Mouse (Mus musculus): ENCODE results near the gene P3h1.
A peak's percentile ranks its signal among the peaks of the same experiment; 100 is the strongest.

The P3h1 gene

GRCm38 (mm10) chr4:119232410-119233255 lies at the start of gene P3h1, which contains the start of gene AU022252:
Gene P3h1 (plus strand): TSS chr4:119232915.
Gene AU022252 (minus strand): TSS chr4:119232712.
- peak; percentile 100 for DNase-seq (ENCODE audit: low spot score)

DNA sequence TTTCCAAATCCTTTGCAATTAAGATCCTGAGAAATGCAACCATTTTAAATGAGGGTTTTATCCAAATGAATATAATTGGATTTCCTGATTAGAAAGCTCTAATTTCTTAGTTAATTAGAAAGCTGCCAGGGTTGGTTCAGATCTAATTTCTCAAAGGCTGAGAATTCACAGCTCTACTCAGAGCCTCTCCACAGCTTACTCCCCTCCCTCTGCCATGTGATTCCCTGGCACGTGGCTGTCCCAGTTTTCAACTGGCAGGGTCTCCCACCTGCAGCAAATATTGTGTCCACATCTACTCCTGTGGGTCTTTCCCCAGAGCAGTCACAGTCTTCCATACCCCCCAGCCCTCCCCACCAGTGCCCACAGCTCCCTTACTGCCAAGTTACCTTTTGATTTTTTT lies 49.2 kb upstream of the P3h1 start:
- DNase-seq (ENCODE audit: low spot score), result no peak

GRCm38 (mm10) chr4:119185771-119186170 lies 46.9 kb upstream of the P3h1 start:
- DNase-seq (ENCODE audit: low spot score), result no peak

DNA sequence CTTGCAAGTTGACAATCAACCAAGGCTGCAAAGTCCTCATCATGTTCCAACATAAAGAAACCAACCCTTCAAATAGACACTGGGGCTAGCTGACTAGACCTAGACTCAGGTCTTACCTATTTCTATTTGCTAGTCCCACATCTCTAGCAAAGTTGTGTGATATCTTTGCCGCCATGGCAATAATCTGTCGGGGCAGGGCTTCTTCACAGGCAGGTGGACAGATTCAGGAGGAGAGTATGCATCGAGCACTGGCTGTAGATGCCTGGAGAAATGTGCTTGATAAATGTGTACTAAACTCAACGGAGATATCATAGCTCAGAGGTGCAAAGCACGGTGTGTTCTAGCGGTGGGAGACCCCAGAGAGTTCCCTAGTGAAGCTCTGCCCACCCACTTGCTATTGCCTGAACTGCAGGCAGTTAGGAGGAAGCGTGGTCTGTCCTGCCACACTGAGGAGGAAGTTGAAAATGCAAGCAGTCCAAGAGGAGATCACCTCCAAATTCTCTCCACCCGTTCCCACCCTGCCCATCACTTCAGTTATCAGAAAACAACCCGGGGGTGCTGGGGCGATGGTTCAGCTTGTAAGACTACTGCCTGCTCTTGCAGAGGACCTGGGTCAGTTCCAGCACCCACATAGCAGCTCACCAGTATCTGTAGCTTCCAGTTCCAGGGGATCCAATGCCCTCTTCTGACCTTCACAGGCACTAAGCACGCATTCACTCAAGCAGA lies 44.5 kb upstream of the P3h1 start:
- no peak for DNase-seq (ENCODE audit: low spot score)

GRCm38 (mm10) chr4:119189392-119189791 lies 43.3 kb upstream of the P3h1 start:
- no peak for DNase-seq (ENCODE audit: low spot score)

GRCm38 (mm10) chr4:119189864-119190263 lies 42.9 kb upstream of the P3h1 start, which contains the start of gene Ermap:
Gene Ermap (minus strand): TSS chr4:119190011.
- DNase-seq (ENCODE audit: low spot score), result no peak

GRCm38 (mm10) chr4:119190618-119191017 lies 42.1 kb upstream of the P3h1 start:
- no peak for DNase-seq (ENCODE audit: low spot score)

- DNase-seq (ENCODE audit: low spot score), result no peak
These were observed 41.4 kb upstream of the P3h1 start for GRCm38 (mm10) chr4:119191273-119191672.

DNA sequence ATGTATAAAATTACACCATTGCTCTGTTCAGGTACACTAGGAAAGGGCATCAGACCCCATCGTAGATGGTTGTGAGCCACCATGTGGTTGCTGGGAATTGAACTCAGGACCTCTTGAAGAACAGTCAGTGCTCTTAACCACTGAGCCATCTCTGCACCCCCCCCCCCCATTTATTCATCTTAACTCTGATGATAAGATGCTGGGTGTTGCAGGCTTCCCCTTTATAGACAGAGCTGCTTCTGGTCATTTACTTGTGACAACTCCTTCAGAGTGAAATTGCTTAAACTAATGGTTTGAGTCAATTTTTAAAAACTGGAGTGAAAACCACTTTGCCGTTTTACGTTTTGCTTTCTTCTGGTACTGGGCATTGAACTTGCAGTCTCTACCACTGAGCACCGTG lies 40.0 kb upstream of the P3h1 start:
- no peak for DNase-seq (ENCODE audit: low spot score)

- DNase-seq (ENCODE audit: low spot score), result peak; percentile 90
These were observed 37.7 kb upstream of the P3h1 start, which contains the start of gene Svbp for GRCm38 (mm10) chr4:119194909-119195581. Gene Svbp (plus strand): TSS chr4:119195306.

- DNase-seq (ENCODE audit: low spot score), result no peak
These were observed 37.0 kb upstream of the P3h1 start for GRCm38 (mm10) chr4:119195582-119196320.

- DNase-seq (ENCODE audit: low spot score), result no peak
These were observed 34.6 kb upstream of the P3h1 start for GRCm38 (mm10) chr4:119198105-119198504.

DNA sequence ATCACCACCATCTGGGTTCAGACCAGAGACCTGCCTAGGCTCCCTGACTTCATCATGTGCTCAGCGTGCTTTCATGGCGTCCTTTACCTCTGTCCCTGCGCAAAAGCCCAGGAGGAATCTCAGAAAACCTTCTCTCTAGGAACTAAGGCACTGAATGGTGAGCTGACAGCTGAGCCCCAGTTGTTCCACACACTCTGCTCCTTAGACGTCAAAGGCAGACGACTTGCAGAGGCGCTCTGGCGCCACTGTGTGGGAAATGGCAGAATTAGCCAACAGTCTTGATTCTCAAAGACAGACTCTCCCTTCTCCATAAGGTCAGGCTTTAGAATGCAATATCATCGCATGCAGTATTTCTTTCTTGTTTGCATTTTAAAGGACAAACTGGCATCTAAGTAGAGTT lies 28.0 kb upstream of the P3h1 start:
- no peak for DNase-seq (ENCODE audit: low spot score)

- no peak for DNase-seq (ENCODE audit: low spot score)
These were observed 16.0 kb upstream of the P3h1 start for GRCm38 (mm10) chr4:119216667-119217066.

DNA sequence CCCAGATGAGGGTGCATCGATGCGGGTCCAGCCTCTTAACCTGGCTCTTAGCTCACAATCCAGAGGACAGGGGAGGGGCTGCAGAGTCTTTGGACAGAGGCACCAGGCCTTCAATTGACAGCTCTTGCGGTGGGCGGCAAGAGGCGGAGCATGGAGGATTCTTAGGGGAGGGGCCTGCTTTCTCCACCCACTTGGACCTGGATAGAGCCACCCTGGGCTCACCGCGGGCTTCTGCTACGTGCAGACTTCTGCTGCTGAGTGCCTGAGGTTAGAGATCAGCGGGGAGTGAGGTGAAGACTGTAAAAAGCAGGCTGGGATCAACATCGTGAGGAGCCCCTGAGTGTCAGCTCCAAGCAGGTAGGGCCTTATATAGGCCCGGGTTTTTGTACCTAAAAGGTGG lies 14.5 kb upstream of the P3h1 start, which contains the start of gene Tmem269:
Gene Tmem269, minus strand, starts transcription at position 49 of the 400 bp plus-strand sequence.
- no peak for DNase-seq (ENCODE audit: low spot score)

DNA sequence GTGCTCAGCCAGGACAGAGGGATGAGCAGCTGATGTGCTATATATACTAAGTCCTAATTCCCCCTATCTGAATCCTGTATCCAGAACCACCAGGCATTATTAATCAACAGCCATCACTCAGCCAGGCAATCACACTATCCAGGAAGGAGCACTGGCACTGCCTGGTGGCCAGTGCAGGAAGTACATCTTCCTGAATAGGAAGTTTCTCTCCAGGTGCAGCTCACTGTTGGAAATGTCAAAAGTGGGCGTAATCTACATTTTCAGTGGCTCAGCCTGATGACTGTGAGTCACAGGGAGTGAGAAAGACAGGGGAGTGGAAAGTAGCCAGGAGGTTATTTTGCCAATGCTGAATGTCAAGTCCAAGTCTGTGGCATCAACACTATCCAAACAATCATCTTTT lies 9.0 kb upstream of the P3h1 start:
- no peak for DNase-seq (ENCODE audit: low spot score)

- DNase-seq (ENCODE audit: low spot score), result no peak
These were observed 8.2 kb upstream of the P3h1 start for GRCm38 (mm10) chr4:119224534-119224933.

DNA sequence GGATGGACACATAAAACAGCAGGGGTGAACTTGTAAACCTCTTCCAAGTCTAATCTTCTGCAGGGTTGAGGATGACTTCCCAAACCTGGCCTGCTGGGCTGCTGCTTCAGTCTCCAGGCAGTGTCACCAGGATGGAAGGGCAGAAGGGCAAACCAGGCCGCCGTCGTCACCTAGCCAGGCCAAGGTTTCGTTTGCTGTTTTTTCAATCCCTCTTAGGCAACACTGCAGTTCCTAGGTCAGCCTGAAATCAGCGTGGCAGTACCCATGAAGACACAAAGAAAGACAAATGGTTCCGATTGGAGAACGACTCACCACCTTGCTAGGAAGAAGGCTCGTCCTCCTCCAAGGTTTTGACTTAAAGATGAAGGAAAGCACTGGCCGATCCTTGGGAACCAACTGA lies 7.0 kb upstream of the P3h1 start:
- no peak for DNase-seq (ENCODE audit: low spot score)

GRCm38 (mm10) chr4:119226751-119227150 lies 6.0 kb upstream of the P3h1 start:
- no peak for DNase-seq (ENCODE audit: low spot score)

GRCm38 (mm10) chr4:119233256-119233901 lies 664 bp downstream of the P3h1 start:
- DNase-seq (ENCODE audit: low spot score), result peak; percentile 48

GRCm38 (mm10) chr4:119234348-119234747 lies 1.6 kb downstream of the P3h1 start:
- DNase-seq (ENCODE audit: low spot score), result no peak

Data from testis, postnatal 14 days (tissue).